Mouse (Mus musculus): ENCODE data around the gene Efna2.
"Not testable (repeated sequence)": the region's sequence is repeated elsewhere in the genome, so short reads cannot be mapped to it uniquely, and the experiment has no call there.

The Efna2 gene

DNA sequence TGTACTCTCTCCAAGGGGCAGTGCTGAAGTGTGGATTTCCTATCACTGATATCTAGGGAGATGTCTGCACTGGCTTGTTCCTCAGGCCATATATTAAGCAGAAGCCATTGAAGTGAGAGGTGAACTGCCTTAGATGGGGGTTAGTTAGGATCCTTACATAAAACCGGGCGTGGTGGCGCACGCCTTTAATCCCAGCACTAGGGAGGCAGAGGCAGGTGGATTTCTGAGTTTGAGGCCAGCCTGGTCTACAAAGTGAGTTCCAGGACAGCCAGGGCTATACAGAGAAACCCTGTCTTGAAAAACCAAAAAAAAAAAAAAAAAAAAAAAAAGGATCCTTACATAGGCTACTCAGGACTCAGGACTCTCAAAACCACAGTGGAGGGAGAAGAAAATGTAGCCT lies 13.1 kb upstream of the Efna2 start:
- in situ Hi-C loops (cut with MboI; ENCODE audit: low sequenced_read_pairs): not testable (repeated sequence)

- in situ Hi-C loops (cut with MboI; ENCODE audit: low sequenced_read_pairs): no loop called here
Observed at GRCm38 (mm10) chr10:80167460-80168037, 11.7 kb upstream of the Efna2 start.

GRCm38 (mm10) chr10:80168038-80168661 lies 11.1 kb upstream of the Efna2 start:
- in situ Hi-C loops (cut with MboI; ENCODE audit: low sequenced_read_pairs): no loop called here

- in situ Hi-C loops (cut with MboI; ENCODE audit: low sequenced_read_pairs): no loop called here
Observed at GRCm38 (mm10) chr10:80169070-80169469, 10.2 kb upstream of the Efna2 start.

DNA sequence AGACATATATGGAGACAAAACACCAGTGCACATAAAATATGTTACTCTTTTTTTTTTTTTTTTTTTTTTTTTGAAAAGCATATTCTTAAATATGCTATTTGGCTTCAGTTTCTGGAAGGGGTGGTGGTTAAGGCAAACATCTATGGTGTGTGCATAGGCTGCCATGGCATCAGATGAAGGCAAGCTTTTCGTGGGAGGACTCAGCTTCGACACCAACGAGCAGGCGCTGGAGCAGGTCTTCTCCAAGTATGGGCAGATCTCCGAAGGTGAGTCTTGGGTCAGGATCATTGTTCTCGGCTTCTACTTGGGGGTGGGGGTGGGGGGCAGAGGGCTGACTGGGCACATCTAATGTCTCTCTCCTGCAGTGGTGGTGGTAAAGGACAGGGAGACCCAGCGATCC lies 9.6 kb upstream of the Efna2 start:
- in situ Hi-C loops (cut with MboI; ENCODE audit: low sequenced_read_pairs): no loop called here

DNA sequence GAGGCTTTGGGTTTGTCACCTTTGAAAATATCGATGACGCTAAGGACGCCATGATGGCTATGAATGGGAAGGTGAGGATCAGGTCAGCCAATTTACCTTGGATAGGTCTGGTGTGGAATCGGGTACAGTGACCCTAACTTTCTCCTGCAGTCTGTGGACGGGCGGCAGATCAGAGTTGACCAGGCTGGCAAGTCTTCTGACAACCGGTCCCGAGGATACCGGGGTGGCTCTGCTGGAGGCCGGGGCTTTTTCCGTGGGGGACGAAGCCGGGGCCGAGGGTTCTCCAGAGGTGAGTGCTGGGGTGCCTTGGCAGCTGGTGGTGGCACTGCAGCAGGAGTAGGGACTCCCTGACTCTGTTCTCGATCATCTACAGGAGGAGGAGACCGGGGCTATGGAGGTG lies 9.2 kb upstream of the Efna2 start:
- in situ Hi-C loops (cut with MboI; ENCODE audit: low sequenced_read_pairs): no loop called here

DNA sequence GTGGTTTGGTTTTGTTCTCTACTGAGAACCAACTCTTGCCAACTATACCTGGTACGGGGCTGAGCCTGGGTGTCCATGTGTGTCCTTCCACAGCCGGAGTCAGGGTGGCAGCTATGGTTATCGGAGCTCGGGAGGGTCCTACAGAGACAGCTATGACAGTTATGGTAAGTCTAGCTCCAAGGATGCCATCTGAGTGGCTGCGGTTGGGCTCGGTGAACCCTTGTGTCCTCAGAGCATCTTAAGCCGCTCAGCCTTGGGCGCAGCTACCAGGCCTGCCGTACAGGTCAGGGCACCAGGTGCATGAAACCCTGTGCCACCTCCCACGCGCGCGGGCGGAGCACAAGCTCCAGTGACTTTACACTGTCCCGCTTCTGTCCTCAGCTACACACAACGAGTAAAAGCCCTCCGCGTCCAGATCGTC lies 8.7 kb upstream of the Efna2 start:
- in situ Hi-C loops (cut with MboI; ENCODE audit: low sequenced_read_pairs): no loop called here

- in situ Hi-C loops (cut with MboI; ENCODE audit: low sequenced_read_pairs): no loop called here
Observed at GRCm38 (mm10) chr10:80171252-80171651, 8.0 kb upstream of the Efna2 start.

GRCm38 (mm10) chr10:80171760-80172526 lies 7.3 kb upstream of the Efna2 start:
- in situ Hi-C loops (cut with MboI; ENCODE audit: low sequenced_read_pairs): no loop called here

GRCm38 (mm10) chr10:80172527-80173292 lies 6.6 kb upstream of the Efna2 start, which contains the start of gene 1600002K03Rik:
TSS of gene 1600002K03Rik (plus strand) at chr10:80172944.
- in situ Hi-C loops (cut with MboI; ENCODE audit: low sequenced_read_pairs): no loop called here

GRCm38 (mm10) chr10:80173358-80173757 lies 5.9 kb upstream of the Efna2 start:
- in situ Hi-C loops (cut with MboI; ENCODE audit: low sequenced_read_pairs): no loop called here

- in situ Hi-C loops (cut with MboI; ENCODE audit: low sequenced_read_pairs): no loop called here
Observed at GRCm38 (mm10) chr10:80173955-80174640, 5.2 kb upstream of the Efna2 start.

- in situ Hi-C loops (cut with MboI; ENCODE audit: low sequenced_read_pairs): loop anchor here (5.0 kb wide), 1 partner anchor 73 kb away; the partner anchor contains the start of gene Ndufs7
Observed at GRCm38 (mm10) chr10:80174705-80175104, 4.6 kb upstream of the Efna2 start.

DNA sequence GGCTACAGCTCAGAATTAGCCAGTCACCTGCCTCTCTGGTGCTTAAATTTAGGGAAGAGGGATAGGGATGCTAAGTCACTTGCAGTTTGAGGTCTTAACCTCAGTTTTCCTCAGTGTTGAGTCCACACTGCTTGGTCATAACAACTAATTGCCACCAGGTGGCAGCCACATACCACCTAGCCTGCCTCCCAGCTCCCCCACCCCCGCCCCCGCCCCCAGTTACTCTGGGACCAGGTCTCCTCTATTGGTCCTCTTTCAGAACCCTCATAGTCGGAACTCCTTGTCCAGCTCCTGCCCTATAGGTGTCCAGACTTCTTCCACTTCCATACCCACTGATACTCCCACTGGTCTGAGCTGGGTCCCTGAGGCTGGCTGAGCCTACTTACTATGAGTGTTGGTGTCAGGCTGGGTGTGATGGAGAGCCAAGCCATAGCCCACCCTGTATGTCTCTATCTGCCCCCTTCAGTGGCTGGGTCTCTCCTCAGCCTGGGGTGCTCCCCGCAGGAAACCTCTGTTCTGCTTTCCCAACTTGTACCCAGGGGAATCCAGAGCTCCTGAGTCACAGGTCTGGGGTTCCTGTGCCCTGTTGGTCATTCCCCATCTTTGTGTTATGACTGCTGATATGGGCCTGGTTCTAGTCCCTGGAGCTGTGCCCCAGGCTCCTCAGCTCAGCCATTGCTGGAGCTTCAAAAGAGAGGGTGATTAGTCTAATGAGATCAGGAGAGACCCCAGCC lies 3.6 kb upstream of the Efna2 start:
- in situ Hi-C loops (cut with MboI; ENCODE audit: low sequenced_read_pairs): loop anchor here (5.0 kb wide), 1 partner anchor 72 kb away; the partner anchor contains the start of gene Ndufs7

DNA sequence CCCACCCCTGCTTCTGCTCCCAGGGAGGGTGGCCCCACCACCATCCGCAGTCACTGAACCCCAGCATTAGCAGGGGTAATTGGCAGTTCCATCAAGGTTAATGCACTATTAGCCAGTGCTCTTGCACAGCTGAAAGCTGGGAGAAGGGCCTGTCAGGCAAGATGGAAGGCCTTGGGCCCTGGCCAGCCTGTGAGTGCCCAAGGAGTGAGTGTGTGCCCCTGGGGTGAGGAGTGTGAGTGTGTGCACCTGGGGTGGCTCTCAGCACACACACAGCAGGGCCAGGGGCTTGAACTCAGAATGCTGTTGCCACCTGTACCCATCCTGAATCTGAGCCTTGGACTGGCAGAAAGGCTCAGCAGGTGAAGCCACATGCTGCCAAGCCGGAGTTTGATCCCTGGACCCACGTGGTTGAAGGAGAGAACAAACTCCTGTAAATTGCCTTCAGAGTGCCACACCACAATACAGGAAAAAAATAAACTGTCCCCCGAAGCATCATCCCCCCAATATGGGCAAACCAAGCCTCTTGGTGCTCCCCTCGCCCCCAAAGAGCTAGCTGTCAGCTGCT lies 2.9 kb upstream of the Efna2 start:
- in situ Hi-C loops (cut with MboI; ENCODE audit: low sequenced_read_pairs): loop anchor here (5.0 kb wide), 1 partner anchor 71 kb away; the partner anchor contains the start of gene Ndufs7

- in situ Hi-C loops (cut with MboI; ENCODE audit: low sequenced_read_pairs): loop anchor here (5.0 kb wide), 1 partner anchor 70 kb away; the partner anchor contains the start of gene Ndufs7
Observed at GRCm38 (mm10) chr10:80177441-80178279, 1.6 kb upstream of the Efna2 start.

DNA sequence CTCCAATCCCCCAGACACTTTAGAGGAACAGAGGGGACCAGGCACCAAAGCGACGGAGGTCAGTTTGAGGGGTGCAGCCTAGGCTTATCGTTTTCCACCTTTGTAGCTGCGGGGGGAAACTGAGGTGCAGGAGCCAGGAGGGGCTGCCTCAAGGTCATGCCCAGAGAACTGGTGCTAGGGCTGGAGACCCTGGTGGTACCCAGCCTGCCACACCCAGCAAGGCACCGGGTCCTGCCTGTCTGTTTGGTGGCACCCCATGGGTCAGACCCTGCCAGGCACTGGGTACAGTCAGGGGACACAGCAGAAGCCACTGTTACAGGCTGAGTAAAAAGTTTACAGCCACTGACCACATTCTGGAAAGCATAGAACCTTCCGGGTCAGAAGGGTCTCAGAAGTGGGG lies 1.0 kb downstream of the Efna2 start:
- in situ Hi-C loops (cut with MboI; ENCODE audit: low sequenced_read_pairs): no loop called here

GRCm38 (mm10) chr10:80180823-80181222 lies 1.5 kb downstream of the Efna2 start:
- in situ Hi-C loops (cut with MboI; ENCODE audit: low sequenced_read_pairs): no loop called here

DNA sequence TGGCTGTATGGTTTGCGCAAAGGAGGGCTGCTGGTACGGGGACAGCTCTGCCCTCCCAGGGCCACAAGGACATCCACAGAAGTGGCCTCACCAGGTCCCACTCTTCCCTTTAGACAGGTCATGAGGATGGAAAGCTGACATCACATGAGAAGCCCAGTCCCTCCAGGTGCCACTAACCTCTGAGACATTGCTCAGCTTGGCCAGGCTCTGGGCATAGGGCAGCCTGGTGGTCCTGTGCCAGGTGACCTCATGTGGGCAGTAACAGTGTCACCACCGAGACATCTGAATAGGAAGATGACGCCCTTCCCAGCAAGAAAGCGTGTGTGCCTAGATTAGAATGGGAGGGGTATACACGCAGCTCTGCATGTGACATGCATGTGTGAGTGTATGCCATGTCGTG lies 3.3 kb downstream of the Efna2 start:
- in situ Hi-C loops (cut with MboI; ENCODE audit: low sequenced_read_pairs): no loop called here
